7 mouse cellular contexts compared by ENCODE assay signal in genomic region chr10:81571501-81571876, GRCm38 (mm10). TPM values are rescaled to one million over a fixed set of nuclear protein-coding genes. Genes with fewer than 3 reads are reported as not detected.
DNase-seq lines count a peak whose midpoint lies in the region; ATAC-seq lines count a peak whose summit lies in the region.

No protein-coding gene starts in this region.

- intact Hi-C loops in gastrocnemius, postnatal 36 days (cut with DNase I), result no loop called here
- intact Hi-C loops in left cerebral cortex, postnatal 25 days (cut with DNase I), result loop anchor here (1.0 to 2.0 kb wide), 2 partner anchors 25 to 35 kb away; partner anchors contain the start of gene BC025920

- peak overlapping the region; percentile 82 for H3K4me2 ChIP-seq in intestine, embryonic 15.5 days (replicated peaks)

- no peaks in the 10 kb centered on the region for H3K9me3 ChIP-seq in intestine, embryonic 15.5 days
- no peaks in the 10 kb centered on the region for H3K9me3 ChIP-seq in midbrain, embryonic 10.5 days (replicated peaks)

- H3K4me1 ChIP-seq in intestine, embryonic 15.5 days (replicated peaks), result peaks cover 69% of the 10 kb centered on the region
- H3K4me1 ChIP-seq in midbrain, embryonic 10.5 days, result peaks cover 97% of the 10 kb centered on the region

- peak; percentile 99 for DNase-seq in adrenal gland, adult 2 months
- DNase-seq in embryo, embryonic 11.5 days (ENCODE audit: low read depth, low spot score), result peak; percentile 94
- peak; percentile 98 for DNase-seq in gastrocnemius, postnatal 36 days
- peak; percentile 99 to 100 for DNase-seq in left cerebral cortex, postnatal 25 days (ENCODE audit: low spot score in 2 of 2)
- peak; percentile 97 for DNase-seq in midbrain, embryonic 10.5 days (ENCODE audit: low spot score)
- DNase-seq in right cerebral cortex, postnatal 4 days, result peak; percentile 97

- no peaks in the 10 kb centered on the region for H3K36me3 ChIP-seq in intestine, embryonic 15.5 days
- peaks cover 11% of the 10 kb centered on the region for H3K36me3 ChIP-seq in midbrain, embryonic 10.5 days

- H3K9ac ChIP-seq in intestine, embryonic 15.5 days, result peak overlapping the region; percentile 6; the same call in 1 of the 2 replicates

- under 1% methylated on average over 18 of the region's 18 CpGs for WGBS in intestine, embryonic 15.5 days
- under 1% methylated on average over 18 of the region's 18 CpGs for WGBS in midbrain, embryonic 10.5 days

- 0 out of 2 replicates have a peak, but pooled peaks cover 3% of the 10 kb centered on the region for H3K27me3 ChIP-seq in intestine, embryonic 15.5 days (replicated peaks)
- H3K27me3 ChIP-seq in midbrain, embryonic 10.5 days (ENCODE audit: low read depth, poor library complexity, severe bottlenecking), result peaks cover 81% of the 10 kb centered on the region

- peak overlapping the region; percentile 44 for H3K4me3 ChIP-seq in intestine, embryonic 15.5 days (replicated peaks)
- H3K4me3 ChIP-seq in midbrain, embryonic 10.5 days, result peak overlapping the region; percentile 52

- H3K27ac ChIP-seq in intestine, embryonic 15.5 days, result peak overlapping the region; percentile 79
- peak overlapping the region; percentile 80 for H3K27ac ChIP-seq in midbrain, embryonic 10.5 days (replicated peaks)

- ATAC-seq in intestine, embryonic 15.5 days, result peak; percentile 89

RNA-seq across cellular contexts. Expression of gene Tle2, which starts 2.9 kb away (rescaled TPM):
- total RNA-seq in adrenal gland, adult 2 months (2021), result 10 to 100 TPM; 50.4 to 51.0 TPM
- polyA plus RNA-seq in adrenal gland, adult 2 months (2012; rRNA removed), result 417 and 691 TPM in 2 replicates
- total RNA-seq in gastrocnemius, postnatal 36 days (2021), result 1 to 10 TPM; 4.4 to 4.7 TPM
- 14.5 and 17.8 TPM in 2 replicates for polyA plus RNA-seq in intestine, embryonic 15.5 days (2015; fragmentation: Nextera tagmentation; extraction: Ambion mirVana)
- 10 to 100 TPM; 28.8 to 30.3 TPM for total RNA-seq in left cerebral cortex, postnatal 25 days (2021)
- 9.7 and 13.5 TPM in 2 replicates for polyA plus RNA-seq in midbrain, embryonic 10.5 days (2016; fragmentation: Nextera tagmentation; extraction: Ambion mirVana)

RNA-seq across cellular contexts. Expression of gene Aes, which starts 12.2 kb away (rescaled TPM):
- 1,000 to 10,000 TPM; 1,028 to 1,195 TPM for total RNA-seq in adrenal gland, adult 2 months (2021)
- polyA plus RNA-seq in adrenal gland, adult 2 months (2012; rRNA removed), result 3,784 and 4,442 TPM in 2 replicates
- 100 to 1,000 TPM; 847 to 848 TPM for total RNA-seq in gastrocnemius, postnatal 36 days (2021)
- 743 and 808 TPM in 2 replicates for polyA plus RNA-seq in intestine, embryonic 15.5 days (2015; fragmentation: Nextera tagmentation; extraction: Ambion mirVana)
- total RNA-seq in left cerebral cortex, postnatal 25 days (2021), result 100 to 1,000 TPM; 630 to 638 TPM
- 334 and 467 TPM in 2 replicates for polyA plus RNA-seq in midbrain, embryonic 10.5 days (2016; fragmentation: Nextera tagmentation; extraction: Ambion mirVana)

RNA-seq across cellular contexts. Expression of gene Gna11, which starts 26.5 kb away (rescaled TPM):
- 10 to 100 TPM; 76.6 to 86.0 TPM for total RNA-seq in adrenal gland, adult 2 months (2021)
- polyA plus RNA-seq in adrenal gland, adult 2 months (2012; rRNA removed), result 122 and 124 TPM in 2 replicates
- total RNA-seq in gastrocnemius, postnatal 36 days (2021), result 10 to 100 TPM; 23.6 TPM
- polyA plus RNA-seq in intestine, embryonic 15.5 days (2015; fragmentation: Nextera tagmentation; extraction: Ambion mirVana), result 245 and 269 TPM in 2 replicates
- total RNA-seq in left cerebral cortex, postnatal 25 days (2021), result 100 to 1,000 TPM; 101 to 107 TPM
- 70.7 and 73.7 TPM in 2 replicates for polyA plus RNA-seq in midbrain, embryonic 10.5 days (2016; fragmentation: Nextera tagmentation; extraction: Ambion mirVana)

RNA-seq across cellular contexts. Expression of gene Tle6, which starts 29.4 kb away (rescaled TPM):
- 10 to 100 TPM; 24.0 to 59.6 TPM for total RNA-seq in adrenal gland, adult 2 months (2021)
- polyA plus RNA-seq in adrenal gland, adult 2 months (2012; rRNA removed), result 49.5 and 90.8 TPM in 2 replicates
- total RNA-seq in gastrocnemius, postnatal 36 days (2021), result 1 to 10 TPM; 4.2 to 4.9 TPM
- 19.9 and 26.0 TPM in 2 replicates for polyA plus RNA-seq in intestine, embryonic 15.5 days (2015; fragmentation: Nextera tagmentation; extraction: Ambion mirVana)
- 1 to 10 TPM; 4.2 to 5.8 TPM for total RNA-seq in left cerebral cortex, postnatal 25 days (2021)
- 6.0 and 8.8 TPM in 2 replicates for polyA plus RNA-seq in midbrain, embryonic 10.5 days (2016; fragmentation: Nextera tagmentation; extraction: Ambion mirVana)

RNA-seq across cellular contexts. Expression of gene BC025920, which starts 34.6 kb away (rescaled TPM):
- 1 to 10 TPM; 1.1 to 2.3 TPM for total RNA-seq in adrenal gland, adult 2 months (2021)
- 0.26 and 0.59 TPM in 2 replicates for polyA plus RNA-seq in adrenal gland, adult 2 months (2012; rRNA removed)
- 1 to 10 TPM; 2.3 TPM for total RNA-seq in gastrocnemius, postnatal 36 days (2021)
- polyA plus RNA-seq in intestine, embryonic 15.5 days (2015; fragmentation: Nextera tagmentation; extraction: Ambion mirVana), result 0.85 and 1.00 TPM in 2 replicates
- 1 to 10 TPM; 3.1 to 3.8 TPM for total RNA-seq in left cerebral cortex, postnatal 25 days (2021)
- polyA plus RNA-seq in midbrain, embryonic 10.5 days (2016; fragmentation: Nextera tagmentation; extraction: Ambion mirVana), result 1.4 and 2.0 TPM in 2 replicates

Comparison
In these comparisons a context has a peak if more than half of its experiments do, and no peak if none do; other contexts are left out.
1. Peak in every context shown above with its lines: DNase-seq, ATAC-seq, H3K4me3 ChIP-seq and H3K27ac ChIP-seq.
2. RNA of gene Tle2, which starts 2.9 kb away (total RNA-seq): 50.4 to 51.0 TPM in adrenal gland, adult 2 months and 28.8 to 30.3 TPM in left cerebral cortex, postnatal 25 days; 4.4 to 4.7 TPM in gastrocnemius, postnatal 36 days; every median in the first group is over 4 times any median in the second.